Mouse (Mus musculus) thymus, adult 18-20 months (tissue): ENCODE measurements around the gene Gm43064.
"Not testable (repeated sequence)": the region's sequence is repeated elsewhere in the genome, so short reads cannot be mapped to it uniquely, and the experiment has no call there.

ENCODE experiments used
- DNase-seq, 2 experiments: peaks; one replicate each; pipeline ENCODE4 v3.0.0; 2022; ENCODE audit warnings: mixed read lengths in 2 of 2

Gm43064 gene

GRCm38 (mm10) chr3:103801631-103802531 lies 7.5 kb upstream of the Gm43064 start:
- DNase-seq: peak; percentile 34 to 66

- DNase-seq: peak; percentile 8 to 28
Measured at GRCm38 (mm10) chr3:103802861-103803260, 6.5 kb upstream of the Gm43064 start.

- DNase-seq: no peak
Measured at GRCm38 (mm10) chr3:103805671-103806070, 3.7 kb upstream of the Gm43064 start.

GRCm38 (mm10) chr3:103809799-103810150 lies 402 bp downstream of the Gm43064 start:
- no peak for DNase-seq

GRCm38 (mm10) chr3:103810967-103811366 lies 1.6 kb downstream of the Gm43064 start:
- DNase-seq: no peak

- DNase-seq: no peak
Measured at GRCm38 (mm10) chr3:103827548-103827947, 18.2 kb downstream of the Gm43064 start.

GRCm38 (mm10) chr3:103829036-103829435 lies 19.7 kb downstream of the Gm43064 start:
- DNase-seq: no peak

GRCm38 (mm10) chr3:103830681-103831080 lies 21.3 kb downstream of the Gm43064 start:
- not testable (repeated sequence) for DNase-seq

GRCm38 (mm10) chr3:103831146-103831545 lies 21.8 kb downstream of the Gm43064 start:
- DNase-seq: no peak

GRCm38 (mm10) chr3:103832426-103832825 lies 23.1 kb downstream of the Gm43064 start, which contains the start of gene Bcl2l15:
Bcl2l15 (plus strand) TSS chr3:103832601.
- no peak for DNase-seq

GRCm38 (mm10) chr3:103834001-103834400 lies 24.6 kb downstream of the Gm43064 start:
- no peak for DNase-seq

GRCm38 (mm10) chr3:103835272-103835950 lies 26.0 kb downstream of the Gm43064 start:
- DNase-seq: no peak

- no peak for DNase-seq
Measured at GRCm38 (mm10) chr3:103835951-103836310, 26.6 kb downstream of the Gm43064 start.

GRCm38 (mm10) chr3:103836453-103836852 lies 27.1 kb downstream of the Gm43064 start:
- DNase-seq: no peak

GRCm38 (mm10) chr3:103839711-103840110 lies 30.3 kb downstream of the Gm43064 start:
- no peak for DNase-seq

GRCm38 (mm10) chr3:103840195-103840594 lies 30.8 kb downstream of the Gm43064 start:
- DNase-seq: not testable (repeated sequence)

- DNase-seq: not testable (repeated sequence)
Measured at GRCm38 (mm10) chr3:103840946-103841345, 31.6 kb downstream of the Gm43064 start.

GRCm38 (mm10) chr3:103850644-103851363 lies 41.4 kb downstream of the Gm43064 start:
- no peak for DNase-seq

- no peak for DNase-seq
Measured at GRCm38 (mm10) chr3:103851481-103851880, 42.1 kb downstream of the Gm43064 start.

- no peak for DNase-seq
Measured at GRCm38 (mm10) chr3:103851882-103852281, 42.5 kb downstream of the Gm43064 start.

- DNase-seq: peak; percentile 44 to 77
Measured at GRCm38 (mm10) chr3:103852565-103853299, 43.4 kb downstream of the Gm43064 start.

- no peak for DNase-seq
Measured at GRCm38 (mm10) chr3:103853804-103854203, 44.4 kb downstream of the Gm43064 start.
